Mouse (Mus musculus): ENCODE measurements around the gene Trp53bp2.

Trp53bp2 gene

DNA sequence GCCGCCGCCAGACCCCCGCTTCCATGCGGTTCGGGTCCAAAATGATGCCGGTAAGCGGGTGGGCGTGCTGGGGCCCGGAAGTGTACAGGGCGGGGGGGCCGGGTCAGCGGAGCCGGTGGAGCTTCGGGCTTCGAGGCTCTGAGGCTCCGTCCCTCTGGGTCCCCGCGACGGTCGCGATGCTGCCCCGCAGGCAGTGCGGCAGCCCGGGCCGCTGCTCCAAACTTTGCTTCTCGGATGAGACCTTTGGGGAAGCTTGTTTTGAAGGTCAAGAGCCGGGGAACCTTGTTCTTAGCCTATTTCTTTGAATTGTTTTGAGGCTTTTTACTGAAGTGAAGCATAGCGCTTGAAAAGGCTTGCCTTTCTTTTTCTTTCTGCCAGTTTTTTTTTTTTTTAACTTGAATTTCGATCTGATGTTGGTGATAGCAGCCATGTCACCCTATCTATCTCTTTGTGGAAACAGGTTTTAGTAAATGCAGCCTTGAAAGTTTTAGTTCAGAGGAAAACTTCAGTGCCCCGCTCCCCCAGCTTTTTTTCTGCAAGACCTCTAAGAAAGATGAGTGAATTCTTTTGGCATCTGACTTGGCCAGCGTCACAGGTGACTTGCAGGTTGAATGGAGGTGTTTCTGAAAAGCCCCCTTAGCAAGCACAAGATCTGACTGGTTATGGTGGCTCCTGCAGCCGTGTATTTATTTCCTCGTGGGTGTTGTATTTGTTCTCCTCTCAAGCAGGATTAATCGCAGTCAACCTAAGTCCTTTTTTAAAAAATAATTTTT is 615 bp downstream of the Trp53bp2 start:
- no peak for DNase-seq

DNA sequence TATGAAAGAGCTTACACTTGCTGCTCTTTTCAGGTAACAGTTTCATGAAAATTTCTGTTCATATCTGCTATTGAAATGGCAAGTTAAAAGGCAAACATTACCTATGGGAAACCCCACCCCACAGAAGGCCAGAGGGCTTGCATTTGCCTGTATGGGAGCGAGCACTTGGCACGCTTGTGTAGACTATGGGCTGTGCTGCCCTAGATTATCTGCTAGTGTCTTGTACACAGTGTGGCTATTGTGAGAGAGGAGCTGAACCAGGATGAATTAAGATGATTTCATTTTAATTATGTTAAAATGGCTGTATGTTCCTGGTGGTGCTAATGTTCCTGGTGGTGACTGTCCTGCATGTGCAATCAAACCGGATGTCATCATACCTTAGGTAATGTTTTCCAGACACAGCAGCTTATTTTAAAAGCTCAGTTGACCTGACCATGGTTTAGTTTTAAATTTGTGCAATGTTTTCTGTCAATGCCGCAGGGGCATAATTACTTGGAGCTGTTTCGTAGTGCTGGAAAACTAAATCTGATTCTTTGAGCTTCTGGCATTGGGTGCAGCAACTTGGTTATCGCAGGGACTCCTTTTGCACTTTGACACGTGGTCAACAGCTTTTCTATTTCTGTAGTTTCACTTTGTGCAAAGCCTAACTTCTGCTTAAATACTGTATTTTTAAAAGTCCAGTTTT is 3.8 kb downstream of the Trp53bp2 start:
- no peak for DNase-seq

DNA sequence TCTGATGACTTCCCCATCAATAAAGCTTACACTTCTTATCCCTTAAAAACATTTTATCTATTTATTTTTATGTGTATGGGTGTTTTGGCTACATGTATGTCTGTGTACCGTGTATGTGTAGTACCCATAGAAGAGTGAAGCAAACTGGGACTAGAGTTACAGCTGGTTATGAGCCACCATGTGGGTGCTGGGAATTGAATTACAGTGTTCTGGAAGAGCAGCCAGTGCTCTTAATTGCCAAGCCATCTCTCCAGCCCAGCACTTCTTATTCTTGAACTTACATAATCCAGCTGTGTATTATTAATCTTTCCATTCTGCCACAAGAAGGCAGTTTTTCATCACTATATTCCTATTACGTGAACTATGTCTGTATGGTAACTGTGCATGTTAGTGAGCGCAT is 10.5 kb downstream of the Trp53bp2 start:
- DNase-seq, result no peak

DNA sequence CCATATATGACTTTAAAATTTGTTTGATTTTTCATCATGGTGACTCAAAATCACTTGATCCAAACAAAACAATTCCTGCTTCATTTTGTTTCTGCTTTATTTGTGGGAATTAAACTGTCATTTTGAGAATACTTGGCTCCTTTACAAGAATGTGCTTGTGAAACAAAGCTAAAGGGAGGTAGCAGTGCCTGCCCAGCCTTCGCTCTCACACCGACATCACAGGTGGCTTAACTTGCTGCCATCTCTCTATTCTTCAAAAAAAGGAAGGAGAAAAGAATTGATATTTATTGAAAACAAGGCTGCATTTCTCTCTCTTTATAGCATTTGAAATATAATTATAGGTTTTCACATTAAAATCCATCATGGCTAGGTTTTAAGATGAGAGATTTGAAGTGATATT is 15.3 kb downstream of the Trp53bp2 start:
- DNase-seq, result no peak

DNA sequence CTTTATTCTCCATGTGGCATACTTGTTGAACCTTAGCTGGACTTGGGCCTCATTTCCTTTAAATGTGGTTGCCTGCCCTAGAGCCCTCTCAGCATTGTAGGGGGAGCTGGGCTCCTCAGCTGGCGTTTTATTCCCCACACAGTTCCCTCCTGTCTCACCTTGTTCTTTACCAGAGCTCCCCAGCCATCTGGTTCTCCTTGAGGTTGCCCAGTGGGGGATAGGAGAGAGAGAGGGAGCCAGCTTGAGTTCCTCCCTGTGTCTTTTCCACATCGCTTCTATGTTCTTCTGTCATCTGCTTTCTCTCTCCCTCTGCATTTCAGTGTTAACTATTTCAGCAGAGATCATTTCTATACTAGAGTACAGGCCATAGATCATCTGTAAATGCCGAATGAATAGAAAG is 16.2 kb downstream of the Trp53bp2 start:
- no peak for DNase-seq

DNA sequence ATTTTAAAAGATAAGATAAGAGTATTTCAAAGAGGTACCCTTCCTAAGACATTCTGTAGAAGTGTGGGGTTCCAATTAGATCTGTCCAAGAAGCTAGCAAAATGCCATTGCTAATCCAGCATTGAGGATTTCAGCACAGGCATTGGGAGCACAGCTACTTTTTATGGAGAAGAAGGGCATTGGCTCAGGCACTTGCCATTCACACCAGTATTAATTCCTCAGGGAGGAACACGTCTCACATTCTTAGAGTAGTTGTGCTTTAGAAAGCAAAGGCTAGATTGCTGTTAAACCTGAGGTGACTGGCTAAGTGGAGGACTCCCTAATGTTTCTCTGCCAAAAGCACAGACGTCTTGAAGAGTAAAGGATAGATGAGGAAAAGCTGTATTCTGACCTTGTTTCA is 17.5 kb downstream of the Trp53bp2 start:
- no peak for DNase-seq

DNA sequence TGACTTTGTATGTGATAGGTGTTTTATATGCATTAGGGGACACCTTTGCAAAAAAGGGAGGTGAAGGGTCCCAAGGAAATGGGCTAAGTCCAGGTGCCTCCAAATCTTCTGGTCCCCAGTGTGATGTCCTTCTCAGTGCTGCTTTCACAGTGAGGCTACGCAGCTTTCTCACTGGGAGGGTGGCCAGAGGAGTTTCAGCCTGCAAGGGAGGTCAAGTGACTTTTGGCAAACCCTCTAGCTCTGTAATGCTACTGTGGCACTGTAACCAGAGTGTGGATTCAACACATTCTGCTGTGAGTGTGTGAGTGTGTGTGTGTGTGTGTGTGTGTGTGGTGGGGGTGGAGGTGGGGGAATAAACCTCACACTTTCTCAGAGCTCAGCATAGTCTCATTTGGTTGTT is 18.5 kb downstream of the Trp53bp2 start:
- peak; percentile 68 for DNase-seq

DNA sequence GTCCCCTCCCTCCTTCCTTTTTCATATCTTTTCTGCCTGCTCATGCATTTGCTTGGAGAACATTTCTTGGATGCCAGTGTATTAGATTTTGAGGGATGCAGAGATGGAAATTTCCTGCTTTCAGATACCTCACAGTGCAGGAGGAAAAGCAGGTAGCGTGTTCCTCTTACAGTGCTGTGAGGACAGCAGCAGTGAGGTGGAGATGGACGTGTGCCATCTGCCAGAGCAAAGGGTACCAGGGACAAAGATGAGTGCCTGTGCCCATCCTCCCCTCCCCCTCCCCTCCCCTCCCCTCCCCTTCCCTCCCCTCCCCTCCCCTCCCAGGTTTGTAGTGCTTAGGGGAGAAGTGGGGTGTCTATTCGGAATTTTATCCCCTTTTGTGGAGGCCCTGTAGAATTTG is 20.9 kb downstream of the Trp53bp2 start:
- no peak for DNase-seq

DNA sequence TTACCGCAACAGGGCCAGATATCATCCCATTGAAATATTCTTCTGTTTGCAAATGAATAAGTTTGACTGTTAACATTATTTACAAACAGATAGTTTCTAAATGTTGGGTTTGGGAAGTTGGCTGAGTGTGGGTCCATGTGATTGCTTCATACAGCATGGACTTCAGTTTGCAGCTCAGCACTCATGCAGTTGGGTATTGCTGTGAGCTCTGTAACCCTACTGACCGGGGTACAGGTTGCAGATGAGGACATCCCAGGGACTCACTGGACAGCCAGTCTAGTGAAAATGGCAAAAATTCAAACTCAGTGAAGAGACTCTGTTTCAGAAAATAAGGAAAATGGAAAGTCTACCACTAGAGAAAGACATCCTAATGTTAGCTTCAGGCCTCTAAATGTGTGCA is 21.7 kb downstream of the Trp53bp2 start:
- DNase-seq, result no peak

DNA sequence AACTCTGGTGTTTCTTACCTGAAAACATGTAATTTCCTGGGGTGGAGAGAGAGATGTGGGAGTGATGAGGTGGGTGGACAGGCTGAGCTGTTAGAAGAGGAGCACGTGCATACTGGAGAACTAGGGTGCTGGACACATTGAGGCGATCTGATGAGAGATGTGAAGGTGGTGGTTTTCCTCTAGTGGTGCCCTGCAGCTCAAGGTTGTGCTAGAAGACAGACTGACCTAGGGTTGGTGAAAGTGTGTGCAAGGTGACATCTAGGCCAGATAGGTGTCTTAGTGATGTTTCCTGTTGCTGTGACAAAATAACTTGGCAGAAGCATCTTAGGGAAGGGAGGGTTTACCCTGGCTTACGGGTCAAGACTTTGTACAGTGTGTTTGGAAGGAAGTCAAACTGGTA is 23.1 kb downstream of the Trp53bp2 start:
- DNase-seq, result no peak

DNA sequence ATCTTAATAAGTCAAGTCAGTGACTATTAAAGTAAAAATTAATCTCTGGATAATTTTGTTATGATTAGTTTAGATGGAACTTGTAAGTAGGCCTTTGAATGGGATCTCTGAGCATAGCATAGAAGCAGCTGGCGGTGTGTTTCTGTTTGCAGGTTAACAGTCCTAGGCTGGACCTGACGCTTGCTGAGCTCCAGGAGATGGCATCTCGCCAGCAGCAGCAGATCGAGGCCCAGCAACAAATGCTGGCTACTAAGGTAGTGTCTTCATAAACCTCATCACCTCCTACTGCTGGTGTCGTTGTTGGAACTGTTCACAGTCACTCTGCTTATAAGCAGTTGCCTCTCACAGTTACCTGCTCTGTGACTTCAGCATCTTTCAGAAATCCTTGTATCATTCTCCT is 27.8 kb downstream of the Trp53bp2 start:
- no peak for DNase-seq

DNA sequence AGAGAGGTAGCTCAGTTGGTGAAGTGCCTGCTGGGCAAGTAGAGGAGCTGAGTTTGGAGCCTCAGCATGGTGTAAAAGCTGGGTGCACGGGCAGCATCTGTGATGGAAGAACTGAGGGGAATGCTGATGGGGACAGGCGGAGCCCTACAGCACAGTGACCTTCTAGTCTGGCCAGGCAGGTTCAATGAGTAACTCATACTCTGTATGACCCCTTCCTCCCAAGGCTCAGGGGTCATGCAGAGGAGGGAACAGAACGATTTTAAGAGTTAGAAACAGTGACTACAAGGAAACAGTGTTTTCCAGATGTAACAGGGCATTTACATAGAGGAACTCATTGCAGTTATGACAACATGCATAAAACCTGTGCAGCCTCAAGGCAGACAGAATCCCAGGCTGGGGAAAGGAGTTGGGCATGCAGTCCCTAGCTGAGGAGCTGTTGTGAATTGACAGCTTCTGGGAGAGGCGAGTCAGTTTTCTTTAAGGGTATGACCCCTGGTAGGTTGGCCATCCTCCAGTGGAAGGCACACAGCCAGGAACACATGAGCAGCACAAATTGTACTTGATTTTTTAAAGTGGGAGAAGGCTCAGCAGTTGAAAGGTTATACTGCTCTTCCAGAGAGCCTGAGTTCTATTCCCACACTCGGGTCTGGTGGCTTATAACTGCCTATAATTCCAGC is 30.7 kb downstream of the Trp53bp2 start:
- DNase-seq, result peak; percentile 93

DNA sequence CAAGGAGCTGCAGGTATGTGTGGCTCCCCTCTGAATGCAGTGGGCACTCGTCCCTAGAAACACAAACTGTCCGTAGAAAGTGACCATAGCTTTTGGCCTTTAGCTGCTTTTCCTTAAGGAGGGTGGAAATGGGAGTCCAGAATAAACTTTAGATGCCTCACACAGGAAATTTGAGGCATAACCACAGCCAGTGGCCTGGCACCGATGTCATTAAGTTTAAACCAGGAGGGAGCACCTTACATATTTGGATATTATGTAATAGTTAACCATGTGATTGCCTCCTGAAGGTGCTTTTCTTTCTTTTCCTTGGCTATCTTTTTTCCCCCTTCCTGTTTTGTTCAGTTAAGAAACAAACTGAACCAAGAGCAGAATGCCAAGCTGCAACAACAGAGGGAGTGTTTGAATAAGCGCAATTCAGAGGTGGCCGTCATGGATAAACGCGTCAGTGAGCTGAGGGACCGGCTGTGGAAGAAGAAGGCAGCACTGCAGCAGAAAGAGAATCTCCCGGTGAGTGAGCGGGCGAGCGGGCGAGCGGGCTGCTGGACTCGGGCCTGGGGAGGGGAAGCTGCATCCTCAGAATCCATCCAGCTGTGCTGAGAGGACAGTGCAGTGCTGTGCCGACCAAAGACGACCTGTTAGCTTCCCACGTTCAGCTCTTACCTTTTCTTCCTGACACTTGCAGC is 33.0 kb downstream of the Trp53bp2 start:
- DNase-seq, result no peak

DNA sequence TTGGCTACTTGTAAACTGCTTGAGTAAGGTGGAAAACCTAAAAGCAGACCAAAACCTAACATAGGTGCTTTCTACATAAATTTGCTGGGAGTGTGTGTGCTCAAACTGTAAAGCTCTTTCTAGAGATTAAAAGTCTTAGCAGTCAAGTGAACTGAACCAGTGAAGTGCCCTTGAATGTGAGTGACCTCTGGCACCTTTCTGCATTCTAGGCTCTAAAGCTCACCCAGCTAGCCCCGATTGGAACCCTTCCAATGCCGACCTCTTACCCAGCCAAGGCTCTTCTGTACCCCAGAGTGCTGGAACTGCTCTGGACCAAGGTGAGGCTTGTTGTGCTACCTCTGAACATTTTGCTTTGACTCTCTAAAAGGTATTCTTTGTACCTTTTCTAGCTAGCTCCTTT is 35.1 kb downstream of the Trp53bp2 start:
- peak; percentile 65 for DNase-seq

DNA sequence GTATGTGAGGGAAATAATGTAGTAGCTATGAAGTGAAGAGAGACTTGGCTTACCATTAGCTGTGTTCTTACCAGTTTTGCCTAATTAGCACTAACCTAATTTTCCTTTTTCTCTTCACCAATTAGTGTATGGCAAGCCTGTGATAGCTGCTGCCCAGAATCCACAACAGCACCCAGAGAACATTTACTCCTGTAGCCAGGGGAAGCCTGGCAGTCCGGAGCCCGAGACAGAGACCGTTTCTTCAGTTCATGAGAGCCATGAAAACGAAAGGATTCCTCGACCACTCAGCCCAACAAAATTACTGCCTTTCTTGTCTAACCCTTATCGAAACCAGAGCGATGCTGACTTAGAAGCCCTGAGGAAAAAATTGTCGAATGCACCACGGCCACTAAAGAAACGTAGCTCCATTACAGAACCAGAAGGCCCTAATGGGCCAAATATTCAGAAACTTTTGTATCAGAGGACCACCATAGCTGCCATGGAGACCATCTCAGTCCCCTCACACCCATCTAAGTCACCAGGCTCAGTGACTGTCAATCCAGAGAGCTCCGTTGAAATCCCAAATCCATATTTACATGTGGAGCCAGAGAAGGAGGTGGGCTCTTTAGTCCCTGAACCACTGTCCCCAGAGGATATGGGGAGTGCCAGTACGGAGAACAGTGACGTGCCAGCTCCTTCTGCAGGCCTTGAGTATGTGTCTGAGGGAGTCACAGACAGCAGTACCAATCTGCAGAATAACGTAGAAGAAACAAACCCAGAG is 39.5 kb downstream of the Trp53bp2 start:
- no peak for DNase-seq

DNA sequence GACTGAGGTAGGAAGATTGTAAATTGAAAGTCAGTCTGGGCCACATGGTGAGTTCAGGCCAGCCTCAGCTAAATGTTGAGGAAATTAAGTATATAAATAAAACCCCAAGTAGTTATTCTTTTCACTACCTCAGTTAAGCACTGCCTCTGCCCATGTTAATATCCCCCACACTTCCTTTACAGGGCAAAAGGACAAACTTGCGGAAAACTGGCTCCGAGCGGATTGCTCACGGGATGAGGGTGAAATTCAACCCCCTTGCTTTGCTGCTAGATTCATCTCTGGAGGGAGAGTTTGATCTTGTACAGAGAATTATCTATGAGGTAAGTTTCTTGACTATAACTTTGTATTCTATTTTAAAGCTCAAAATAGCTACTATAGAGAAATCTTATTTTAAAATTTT is 43.5 kb downstream of the Trp53bp2 start:
- peak; percentile 45 for DNase-seq

DNA sequence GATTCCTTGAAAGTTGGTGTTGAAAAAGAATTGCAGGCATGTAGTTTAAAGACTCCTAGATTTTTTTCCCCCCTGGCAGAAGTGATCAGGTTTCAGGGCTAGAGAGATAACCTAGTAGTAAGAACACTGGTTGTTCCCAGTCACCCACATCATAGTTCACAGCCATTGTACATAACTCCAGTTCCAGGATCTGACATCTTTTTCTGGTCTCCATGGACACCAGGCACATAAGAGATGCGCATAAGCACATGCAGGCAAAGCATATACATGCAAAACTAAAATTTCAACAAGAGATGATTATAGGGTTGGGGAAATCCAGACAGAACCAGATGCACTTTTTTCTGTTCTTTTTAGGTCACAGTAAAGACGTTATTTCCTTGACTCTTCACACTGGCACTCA is 46.1 kb downstream of the Trp53bp2 start:
- no peak for DNase-seq

DNA sequence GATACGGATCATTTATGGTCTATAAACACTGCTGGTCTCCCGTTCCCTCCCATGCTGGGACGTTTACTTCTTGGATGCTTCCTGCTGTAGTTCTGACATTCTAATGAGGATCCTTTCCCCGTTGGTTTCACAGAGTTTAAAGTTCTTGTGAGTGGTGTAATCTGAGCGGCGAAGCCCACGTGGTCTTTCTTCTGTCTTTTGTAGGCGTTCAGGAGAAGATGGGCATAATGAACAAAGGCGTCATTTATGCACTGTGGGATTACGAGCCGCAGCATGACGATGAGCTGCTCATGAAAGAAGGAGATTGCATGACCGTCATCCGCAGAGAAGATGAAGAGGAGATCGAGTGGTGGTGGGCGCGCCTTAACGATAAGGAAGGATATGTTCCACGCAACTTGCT is 49.6 kb downstream of the Trp53bp2 start:
- DNase-seq, result no peak

DNA sequence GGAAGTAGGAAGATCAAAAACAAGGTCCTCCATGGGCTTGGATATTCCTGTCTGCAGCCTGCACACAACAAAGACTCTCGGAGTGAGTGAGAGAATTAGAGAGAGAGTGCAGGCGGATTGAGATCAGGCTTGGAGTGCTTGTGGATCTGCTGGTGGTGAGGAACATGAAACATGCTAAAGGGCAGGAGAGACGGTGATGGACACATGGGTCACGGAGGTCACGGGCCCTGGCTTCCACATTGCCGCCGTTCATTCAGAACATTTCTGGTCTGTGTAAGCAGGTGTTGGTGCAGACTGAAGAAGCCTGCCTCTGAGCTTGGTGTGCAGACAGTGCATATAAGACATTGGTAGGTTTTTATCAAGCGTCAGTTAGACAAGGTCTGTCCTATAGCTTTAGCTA is 50.5 kb downstream of the Trp53bp2 start:
- no peak for DNase-seq

DNA sequence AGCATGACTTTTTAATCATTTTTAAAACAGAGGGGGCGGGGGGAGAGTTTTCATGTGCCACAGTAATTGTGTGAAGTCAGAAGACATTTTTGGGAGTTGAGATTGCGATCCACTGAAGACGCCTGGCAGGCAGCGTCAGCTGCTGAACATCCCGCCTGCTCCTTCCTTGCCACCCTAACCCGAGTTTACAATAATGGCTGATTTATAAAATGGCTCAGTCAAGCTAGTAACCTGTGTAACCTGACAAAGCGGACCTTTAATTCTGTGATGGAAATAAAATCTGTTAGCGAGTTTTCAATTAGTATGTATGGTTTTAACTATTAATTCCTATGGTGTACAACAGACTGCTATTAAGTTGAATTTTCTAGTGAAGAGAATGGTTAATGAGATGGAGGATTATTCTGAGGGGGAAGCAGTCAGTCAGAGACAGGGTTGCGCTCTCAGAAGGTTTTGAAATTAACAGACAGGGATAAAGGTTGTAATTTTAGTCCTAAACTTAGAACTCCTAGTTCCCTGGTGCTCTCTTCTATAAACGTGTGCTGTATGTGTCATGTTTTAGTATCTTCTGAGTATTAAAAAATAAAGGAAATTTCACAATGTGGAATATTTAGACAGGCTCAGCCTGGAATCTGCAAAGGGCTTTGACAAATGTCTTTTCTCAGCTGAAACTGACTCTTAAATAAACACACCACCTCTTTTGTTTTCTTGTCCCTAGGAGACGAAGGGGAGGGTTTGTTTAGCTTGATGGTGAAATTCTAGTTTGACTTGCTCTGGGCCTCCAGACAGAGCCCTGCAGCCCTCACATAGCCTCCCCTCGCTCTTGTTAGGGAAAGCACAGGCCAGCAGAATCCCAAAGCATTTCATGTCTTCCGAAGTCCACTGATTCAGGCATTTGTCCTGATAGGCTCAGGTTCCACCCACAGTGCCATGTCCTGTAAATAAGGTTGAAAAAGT is 51.6 kb downstream of the Trp53bp2 start:
- peak; percentile 41 for DNase-seq

DNA sequence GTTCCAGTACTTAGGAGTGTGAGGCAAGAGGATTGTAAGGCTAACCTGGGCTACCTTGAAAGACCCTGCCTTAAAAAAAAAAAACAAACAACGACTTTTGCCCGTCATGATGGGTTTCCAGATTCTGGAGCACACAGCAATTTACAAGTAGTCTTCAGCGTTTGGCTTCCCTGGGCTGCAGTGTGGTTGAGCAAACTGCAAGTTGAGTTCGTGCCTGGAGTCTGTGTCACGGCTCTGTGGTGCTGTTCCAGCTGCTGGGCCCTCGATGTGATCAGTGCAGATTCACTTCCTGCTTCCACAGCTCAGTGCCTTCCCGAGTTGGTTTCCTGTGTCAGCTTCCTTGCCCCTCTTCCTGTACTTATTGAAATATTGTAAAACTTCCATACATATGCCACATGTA is 52.3 kb downstream of the Trp53bp2 start:
- peak; percentile 45 for DNase-seq

DNA sequence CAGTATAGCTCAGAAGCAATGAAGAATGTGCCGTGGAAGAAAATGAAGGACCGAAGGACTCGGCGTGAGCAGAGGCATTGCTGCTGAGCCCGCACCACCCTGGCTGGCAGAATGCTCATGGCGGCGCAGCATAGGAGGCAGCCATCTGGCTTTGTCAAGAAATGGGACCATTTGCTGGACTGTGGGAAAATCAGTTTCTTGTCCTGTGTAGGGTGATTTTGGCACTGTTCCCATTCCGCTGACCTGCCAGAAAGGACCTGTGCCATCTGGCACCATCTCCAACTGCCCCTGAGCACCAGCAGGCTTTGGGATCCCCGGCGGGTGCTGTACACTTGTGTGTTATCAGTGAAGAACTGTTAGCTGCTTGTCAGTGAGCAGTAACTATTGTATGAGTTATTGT is 52.8 kb downstream of the Trp53bp2 start:
- peak; percentile 69 for DNase-seq

Data from kidney, postnatal 14 days (tissue).